ENCODE assay signal across 8 mouse cellular contexts in genomic region chr2:27764937-27765319, GRCm38 (mm10).
DNase-seq lines count a peak whose midpoint lies in the region; ATAC-seq and TF ChIP-seq lines count a peak whose summit lies in the region.

No protein-coding gene starts in this region.

- TF ChIP-seq CTCF in testis, adult 2 months (IDR thresholded peaks at IDR 0.05; ENCODE audit: control insufficient read depth, insufficient read depth, insufficient replicate concordance, low read depth, low read length), result peak; percentile 60; the same call in 1 of the 2 replicates

- H3K4me1 ChIP-seq in forebrain, embryonic 10.5 days, result peaks cover 33% of the 10 kb centered on the region
- H3K4me1 ChIP-seq in heart, embryonic 16.5 days (ENCODE audit: control insufficient read depth, insufficient read depth, low read length), result peaks cover 4% of the 10 kb centered on the region
- no peaks in the 10 kb centered on the region for H3K4me1 ChIP-seq in liver, embryonic 16.5 days (ENCODE audit: control insufficient read depth, low read depth, low read length)
- H3K4me1 ChIP-seq in neural tube, embryonic 14.5 days (ENCODE audit: control insufficient read depth, insufficient read depth, low read length), result peaks cover 12% of the 10 kb centered on the region; the same call in 1 of the 2 replicates
- 0 out of 2 replicates have a peak, but pooled peaks cover 2% of the 10 kb centered on the region for H3K4me1 ChIP-seq in testis, adult 2 months (ENCODE audit: control insufficient read depth, insufficient read depth, low read length)

- peak; percentile 63 for ATAC-seq in CD4-positive, CD25-positive, alpha-beta regulatory T cell, adult 4 months
- ATAC-seq in heart, embryonic 16.5 days (replicated peaks; ENCODE audit: extremely low read depth, insufficient read depth, low FRiP score), result peak; percentile 60
- ATAC-seq in liver, embryonic 16.5 days (ENCODE audit: low read depth), result peak; percentile 30; the same call in 1 of the 2 replicates
- ATAC-seq in neural tube, embryonic 14.5 days (ENCODE audit: low read depth), result peak; percentile 68; the same call in 1 of the 2 replicates

- 0 out of 2 replicates have a peak, but pooled peaks cover 8% of the 10 kb centered on the region for H3K27me3 ChIP-seq in forebrain, embryonic 10.5 days (ENCODE audit: poor library complexity, severe bottlenecking)
- H3K27me3 ChIP-seq in heart, embryonic 16.5 days (ENCODE audit: control insufficient read depth, insufficient read depth, low read length), result no peaks in the 10 kb centered on the region
- H3K27me3 ChIP-seq in liver, embryonic 16.5 days (ENCODE audit: control insufficient read depth, insufficient read depth, low read depth, low read length), result no peaks in the 10 kb centered on the region
- no peaks in the 10 kb centered on the region for H3K27me3 ChIP-seq in neural tube, embryonic 14.5 days (ENCODE audit: control insufficient read depth, insufficient read depth, low read length)
- H3K27me3 ChIP-seq in testis, adult 2 months (ENCODE audit: control insufficient read depth, insufficient read depth, low read length), result no peaks in the 10 kb centered on the region

- no peak overlapping the region for H3K4me3 ChIP-seq in forebrain, embryonic 10.5 days
- no peak overlapping the region for H3K4me3 ChIP-seq in heart, embryonic 16.5 days (ENCODE audit: low read length)
- no peak overlapping the region for H3K4me3 ChIP-seq in liver, embryonic 16.5 days (ENCODE audit: low read depth, low read length)
- H3K4me3 ChIP-seq in neural tube, embryonic 14.5 days (ENCODE audit: low read depth, low read length), result no peak overlapping the region
- H3K4me3 ChIP-seq in testis, adult 2 months (ENCODE audit: control insufficient read depth, low read depth, low read length), result no peak overlapping the region

- H3K36me3 ChIP-seq in forebrain, embryonic 10.5 days (replicated peaks), result peaks cover 20% of the 10 kb centered on the region
- peaks cover 8% of the 10 kb centered on the region for H3K36me3 ChIP-seq in heart, embryonic 16.5 days (ENCODE audit: control insufficient read depth, insufficient read depth)
- no peaks in the 10 kb centered on the region for H3K36me3 ChIP-seq in liver, embryonic 16.5 days (ENCODE audit: control insufficient read depth, insufficient read depth)
- H3K36me3 ChIP-seq in neural tube, embryonic 14.5 days (ENCODE audit: control insufficient read depth, insufficient read depth, low read length), result no peaks in the 10 kb centered on the region
- H3K36me3 ChIP-seq in testis, adult 2 months (ENCODE audit: control insufficient read depth, insufficient read depth, low read length), result no peaks in the 10 kb centered on the region

- no peak overlapping the region for H3K9ac ChIP-seq in heart, embryonic 16.5 days (ENCODE audit: low read length)
- H3K9ac ChIP-seq in liver, embryonic 16.5 days (ENCODE audit: low read depth, low read length), result no peak overlapping the region
- H3K9ac ChIP-seq in neural tube, embryonic 14.5 days (replicated peaks; ENCODE audit: low read depth, low read length), result 0 out of 2 replicates have a peak overlapping the region, but pooled peaks have one; percentile 2

- DNase-seq in brain, embryonic 18.5 days (ENCODE audit: low read depth, low spot score), result peak; percentile 56
- DNase-seq in forebrain, embryonic 10.5 days (ENCODE audit: extremely low spot score, low spot score), result peak; percentile 82
- peak; percentile 88 to 96 for DNase-seq in kidney, postnatal 25 days

- no peaks in the 10 kb centered on the region for H3K9me3 ChIP-seq in forebrain, embryonic 10.5 days
- no peaks in the 10 kb centered on the region for H3K9me3 ChIP-seq in heart, embryonic 16.5 days (replicated peaks; ENCODE audit: control insufficient read depth, low read length)
- H3K9me3 ChIP-seq in liver, embryonic 16.5 days (replicated peaks; ENCODE audit: control insufficient read depth, low read length), result no peaks in the 10 kb centered on the region
- no peaks in the 10 kb centered on the region for H3K9me3 ChIP-seq in neural tube, embryonic 14.5 days (ENCODE audit: control insufficient read depth, low read length)

- TF ChIP-seq POLR2A in testis, adult 2 months (IDR thresholded peaks at IDR 0.05; ENCODE audit: control insufficient read depth, low read depth, low read length), result no peak

- 23% methylated on average over 3 of the region's 3 CpGs for WGBS in forebrain, embryonic 10.5 days
- WGBS in heart, embryonic 16.5 days, result 21% methylated on average over 3 of the region's 3 CpGs
- WGBS in liver, embryonic 16.5 days (ENCODE audit: insufficient replicate concordance), result 22% methylated on average over 3 of the region's 3 CpGs
- WGBS in neural tube, embryonic 14.5 days, result 32% methylated on average over 3 of the region's 3 CpGs

- H3K27ac ChIP-seq in forebrain, embryonic 10.5 days, result peak overlapping the region; percentile 22; the same call in 1 of the 2 replicates
- H3K27ac ChIP-seq in heart, embryonic 16.5 days (ENCODE audit: low read length), result no peak overlapping the region
- no peak overlapping the region for H3K27ac ChIP-seq in liver, embryonic 16.5 days (ENCODE audit: low read length)
- no peak overlapping the region for H3K27ac ChIP-seq in neural tube, embryonic 14.5 days (ENCODE audit: low read depth, low read length)
- H3K27ac ChIP-seq in testis, adult 2 months (ENCODE audit: control insufficient read depth, insufficient read depth, low read depth, low read length), result no peak overlapping the region

- no peak overlapping the region for H3K4me2 ChIP-seq in heart, embryonic 16.5 days (ENCODE audit: low read depth, low read length)
- no peak overlapping the region for H3K4me2 ChIP-seq in liver, embryonic 16.5 days (ENCODE audit: low read depth, low read length)
- no peak overlapping the region for H3K4me2 ChIP-seq in neural tube, embryonic 14.5 days (ENCODE audit: low read depth, low read length)
